Mouse (Mus musculus) heart, embryonic 10.5 days (tissue): ENCODE measurements at regions not wholly inside any gene's neighbourhood (a gene's known extent, or its start where the extent isn't known, plus 50 kb on each side); places are given as distances from the start of the nearest gene placed in this dataset.

Source experiments
- DNase-seq: peaks from one replicate; pipeline ENCODE4 v3.0.0-alpha.2; 2017; ENCODE audit warnings: low spot score
- H3K27ac ChIP-seq: fragments of 300-500 bp; sonication (generic); 2 replicates; pipeline ENCODE4 v1.5.1; 2016; ENCODE audit warnings: mild to moderate bottlenecking
- H3K27me3 ChIP-seq: fragments of 300-500 bp; sonication (generic); 2 replicates; pipeline ENCODE4 v1.6.1; 2016; ENCODE audit warnings: mild to moderate bottlenecking; ENCODE audit not compliant: poor library complexity, insufficient read depth, severe bottlenecking
- H3K36me3 ChIP-seq: fragments of 300-500 bp; sonication (generic); 2 replicates; pipeline ENCODE4 v1.6.1; 2016; ENCODE audit warnings: mild to moderate bottlenecking, moderate library complexity
- H3K4me1 ChIP-seq: fragments of 300-500 bp; sonication (generic); 2 replicates; pipeline ENCODE4 v1.6.1; 2016; ENCODE audit warnings: mild to moderate bottlenecking
- H3K4me3 ChIP-seq: fragments of 300-500 bp; sonication (generic); 2 replicates; pipeline ENCODE4 v1.5.1; 2016; ENCODE audit warnings: mild to moderate bottlenecking, moderate library complexity
- H3K9me3 ChIP-seq: fragments of 300-500 bp; sonication (generic); 2 replicates; pipeline ENCODE4 v1.6.1; 2016; ENCODE audit warnings: mild to moderate bottlenecking, moderate library complexity
- WGBS: fragments of 180-500 bp; shearing (Covaris S2); methylation state at CpG from one replicate; pipeline ENCODE4 v1.1.7; 2016; 5-methylcytosine and 5-hydroxymethylcytosine counted together

GRCm38 (mm10) chr2:114923911-114924310 is 269.1 kb upstream of the Dph6 start:
- no peaks in the 10 kb centered on the region for H3K4me1 ChIP-seq
- no peaks in the 10 kb centered on the region for H3K36me3 ChIP-seq
- 75% methylated on average over 2 of the region's 2 CpGs for WGBS

DNA sequence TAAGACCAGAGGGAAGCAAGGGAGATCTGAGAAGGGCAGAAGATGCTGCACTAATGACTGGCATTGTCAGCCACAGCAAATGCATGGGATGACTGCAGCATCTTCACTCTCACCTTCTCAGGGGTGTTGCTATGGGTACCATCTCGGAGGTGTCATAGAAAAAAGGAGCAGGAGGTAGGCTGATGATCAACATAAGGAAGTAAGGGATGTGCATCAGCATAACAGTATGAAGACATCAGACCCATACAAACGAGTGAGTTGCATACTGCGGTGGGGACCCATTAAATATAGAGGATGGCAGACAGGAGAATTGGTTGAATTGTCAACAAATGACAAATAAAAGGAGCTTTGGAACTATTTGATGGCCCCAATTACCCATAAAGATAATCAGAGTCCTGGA is 280.7 kb upstream of the Dph6 start:
- Histone ChIP-seq H3K4me3 (no peak overlapping the region), H3K27me3 (no peaks in the 10 kb centered on the region), H3K27ac (no peak overlapping the region), H3K4me1 (no peaks in the 10 kb centered on the region), H3K9me3 (no peaks in the 10 kb centered on the region), H3K36me3 (no peaks in the 10 kb centered on the region)
- no peak for DNase-seq
- 72% methylated on average over 3 of the region's 3 CpGs for WGBS

More at GRCm38 (mm10) chr2:114923911-114924310, 269.1 kb upstream of the Dph6 start:
- Histone ChIP-seq H3K27ac (no peak overlapping the region), H3K9me3 (no peaks in the 10 kb centered on the region), H3K4me3 (no peak overlapping the region), H3K27me3 (no peaks in the 10 kb centered on the region)
- no peak for DNase-seq

GRCm38 (mm10) chr2:114938416-114939147 is 283.8 kb upstream of the Dph6 start:
- Histone ChIP-seq H3K36me3 (no peaks in the 10 kb centered on the region), H3K27ac (no peak overlapping the region), H3K4me3 (no peak overlapping the region), H3K27me3 (no peaks in the 10 kb centered on the region), H3K4me1 (no peaks in the 10 kb centered on the region), H3K9me3 (no peaks in the 10 kb centered on the region)
- 71% methylated on average over 7 of the region's 7 CpGs for WGBS
- DNase-seq, result no peak

DNA sequence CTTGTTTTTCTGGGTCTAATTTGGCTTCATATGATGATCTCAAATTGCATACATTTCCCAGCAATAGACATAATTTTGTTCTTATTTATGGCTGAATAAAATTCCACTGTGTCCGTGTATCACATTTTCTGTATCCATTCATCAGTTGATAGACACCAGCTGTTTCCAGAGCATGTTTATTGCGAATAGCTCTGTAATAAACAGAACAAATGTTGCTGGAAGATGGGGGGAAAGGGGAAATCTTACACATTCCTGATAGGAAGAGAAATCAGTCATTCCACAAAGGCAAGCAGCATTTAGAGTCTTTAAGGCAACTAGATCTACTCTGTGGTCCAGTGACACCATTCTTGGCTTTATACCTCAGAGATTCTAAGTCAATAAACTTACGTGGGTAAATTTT is 311.3 kb upstream of the Dph6 start:
- 81% methylated on average over 3 of the region's 3 CpGs for WGBS
- H3K27me3 ChIP-seq, result no peaks in the 10 kb centered on the region
- DNase-seq, result no peak
- no peaks in the 10 kb centered on the region for H3K9me3 ChIP-seq
- no peaks in the 10 kb centered on the region; the same call in 1 of the 2 replicates for H3K4me1 ChIP-seq
- H3K4me3 ChIP-seq, result no peak overlapping the region
- no peaks in the 10 kb centered on the region for H3K36me3 ChIP-seq
- H3K27ac ChIP-seq, result no peak overlapping the region

DNA sequence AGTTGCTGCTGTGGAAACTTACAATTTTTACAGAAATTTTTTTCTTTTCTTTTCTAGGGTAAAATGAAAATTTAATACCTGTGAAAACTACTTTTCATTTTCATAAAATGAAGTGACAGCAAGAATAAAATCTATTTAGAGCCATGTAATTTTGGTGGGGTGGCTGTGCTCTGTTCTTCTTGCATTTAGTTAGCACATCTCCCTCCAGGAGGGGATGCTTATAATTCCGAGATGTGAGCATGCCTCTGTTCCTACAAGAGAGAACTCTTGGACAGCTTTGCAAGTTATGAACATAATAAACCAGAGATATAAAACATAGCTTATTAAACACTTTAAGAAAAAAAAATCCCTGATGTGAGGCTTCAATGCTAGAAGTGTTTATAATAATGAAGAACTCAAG is 313.9 kb upstream of the Dph6 start:
- Histone ChIP-seq H3K36me3 (no peaks in the 10 kb centered on the region), H3K4me3 (no peak overlapping the region), H3K27me3 (no peaks in the 10 kb centered on the region), H3K4me1 (no peaks in the 10 kb centered on the region; the same call in 1 of the 2 replicates), H3K9me3 (no peaks in the 10 kb centered on the region), H3K27ac (no peak overlapping the region)
- DNase-seq, result no peak
- WGBS, result 63% methylated on average over 1 of the region's 1 CpGs

- H3K4me1 ChIP-seq, result no peaks in the 10 kb centered on the region
- DNase-seq, result no peak
- H3K27me3 ChIP-seq, result no peaks in the 10 kb centered on the region
- no peaks in the 10 kb centered on the region for H3K36me3 ChIP-seq
- no peak overlapping the region for H3K4me3 ChIP-seq
- no peak overlapping the region for H3K27ac ChIP-seq
- H3K9me3 ChIP-seq, result no peaks in the 10 kb centered on the region
Observed at GRCm38 (mm10) chr2:114993419-114993818, 338.7 kb upstream of the Dph6 start.

GRCm38 (mm10) chr2:114993882-114994281 is 339.1 kb upstream of the Dph6 start:
- no peak for DNase-seq
- Histone ChIP-seq H3K27ac (no peak overlapping the region), H3K4me3 (no peak overlapping the region), H3K36me3 (no peaks in the 10 kb centered on the region), H3K27me3 (no peaks in the 10 kb centered on the region), H3K9me3 (no peaks in the 10 kb centered on the region), H3K4me1 (no peaks in the 10 kb centered on the region)
- WGBS, result 58% methylated on average over 2 of the region's 2 CpGs

DNA sequence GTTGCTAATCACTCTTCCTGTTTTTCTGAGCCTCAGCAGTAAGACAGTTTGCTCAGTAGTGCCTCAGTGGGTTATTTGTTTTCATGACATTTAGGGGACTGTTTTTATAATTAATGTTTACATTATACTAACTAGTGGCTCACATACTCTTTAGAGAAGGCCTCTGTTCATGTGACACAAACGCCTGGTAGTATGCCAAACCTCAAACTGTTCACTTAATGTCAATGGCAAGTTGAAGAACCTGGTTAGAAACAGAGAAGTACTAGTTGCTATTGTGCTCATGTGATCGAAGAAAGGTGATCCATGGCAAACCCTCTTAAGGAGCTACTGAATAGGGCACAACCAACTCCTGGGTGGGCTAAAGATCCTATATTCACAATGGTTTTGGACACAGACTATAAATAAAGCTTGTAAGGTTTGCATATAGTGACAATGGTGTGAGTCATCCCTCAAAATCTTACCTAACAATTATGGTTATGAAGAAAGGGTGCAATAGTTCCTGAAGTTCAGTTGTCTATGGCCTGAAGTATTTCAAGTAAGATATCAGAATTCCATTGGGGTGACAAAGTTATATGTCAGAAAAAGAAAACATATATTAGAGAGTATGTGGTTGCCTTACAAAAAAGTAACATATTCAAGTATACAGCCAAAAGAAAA is 340.1 kb upstream of the Dph6 start:
- Histone ChIP-seq H3K36me3 (no peaks in the 10 kb centered on the region), H3K9me3 (no peaks in the 10 kb centered on the region), H3K4me1 (no peaks in the 10 kb centered on the region), H3K4me3 (no peak overlapping the region), H3K27me3 (no peaks in the 10 kb centered on the region), H3K27ac (no peak overlapping the region)
- DNase-seq, result no peak
- WGBS, result 77% methylated on average over 2 of the region's 2 CpGs

- Histone ChIP-seq H3K27me3 (no peaks in the 10 kb centered on the region), H3K4me3 (no peak overlapping the region), H3K27ac (no peak overlapping the region), H3K36me3 (no peaks in the 10 kb centered on the region), H3K9me3 (no peaks in the 10 kb centered on the region), H3K4me1 (no peaks in the 10 kb centered on the region)
- no peak for DNase-seq
- WGBS, result 70% methylated on average over 1 of the region's 1 CpGs
Observed at GRCm38 (mm10) chr2:115013916-115014315, 359.2 kb upstream of the Dph6 start.

DNA sequence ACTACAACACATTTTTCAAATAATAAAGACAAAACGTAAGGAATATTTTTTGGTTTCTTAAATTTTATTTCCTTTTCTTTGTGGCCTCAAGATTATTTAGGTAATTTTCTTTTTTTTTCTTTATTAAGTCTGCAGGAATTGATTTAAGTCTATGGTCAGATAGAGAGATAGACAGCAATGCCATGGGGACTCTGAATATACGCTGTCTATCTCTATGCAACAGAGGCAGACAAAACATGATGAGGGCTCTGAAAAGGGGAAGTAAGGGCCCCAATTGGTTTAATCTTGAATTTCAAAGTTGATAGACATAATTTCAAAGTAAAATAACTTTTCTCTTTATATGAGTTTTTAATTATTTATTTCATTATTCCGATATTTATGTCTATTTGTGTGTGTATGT is 372.0 kb upstream of the Dph6 start:
- Histone ChIP-seq H3K36me3 (no peaks in the 10 kb centered on the region), H3K4me1 (no peaks in the 10 kb centered on the region), H3K9me3 (no peaks in the 10 kb centered on the region), H3K4me3 (no peak overlapping the region), H3K27me3 (no peaks in the 10 kb centered on the region), H3K27ac (no peak overlapping the region)
- no peak for DNase-seq
- WGBS, result 90% methylated on average over 3 of the region's 3 CpGs

GRCm38 (mm10) chr2:115031134-115031533 is 376.4 kb upstream of the Dph6 start:
- Histone ChIP-seq H3K4me1 (no peaks in the 10 kb centered on the region), H3K4me3 (no peak overlapping the region), H3K27me3 (no peaks in the 10 kb centered on the region), H3K36me3 (no peaks in the 10 kb centered on the region), H3K27ac (no peak overlapping the region), H3K9me3 (no peaks in the 10 kb centered on the region)
- DNase-seq, result no peak
- 79% methylated on average over 2 of the region's 2 CpGs for WGBS

DNA sequence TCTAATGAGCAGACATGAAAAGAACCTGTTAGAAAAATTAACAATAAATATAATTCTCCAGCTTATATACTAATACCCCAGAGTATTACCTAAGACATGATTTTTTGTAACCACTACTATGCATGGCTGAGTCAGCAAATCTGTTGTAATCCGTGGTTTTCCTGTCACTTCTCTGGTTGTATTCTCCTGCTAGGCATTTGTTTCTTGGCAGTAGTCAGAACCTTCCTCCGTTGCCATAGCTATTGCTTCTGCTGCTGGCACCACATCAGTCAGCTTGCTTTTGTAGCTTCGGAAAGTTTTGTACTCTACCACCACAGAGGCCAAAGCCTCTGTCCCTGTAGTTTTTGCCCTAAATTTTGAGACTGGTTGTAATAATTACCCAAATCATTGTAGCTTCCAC is 381.4 kb upstream of the Dph6 start:
- 76% methylated on average over 3 of the region's 3 CpGs for WGBS
- Histone ChIP-seq H3K9me3 (no peaks in the 10 kb centered on the region), H3K4me1 (no peaks in the 10 kb centered on the region), H3K36me3 (no peaks in the 10 kb centered on the region), H3K27me3 (no peaks in the 10 kb centered on the region), H3K4me3 (no peak overlapping the region), H3K27ac (no peak overlapping the region)
- DNase-seq, result no peak

DNA sequence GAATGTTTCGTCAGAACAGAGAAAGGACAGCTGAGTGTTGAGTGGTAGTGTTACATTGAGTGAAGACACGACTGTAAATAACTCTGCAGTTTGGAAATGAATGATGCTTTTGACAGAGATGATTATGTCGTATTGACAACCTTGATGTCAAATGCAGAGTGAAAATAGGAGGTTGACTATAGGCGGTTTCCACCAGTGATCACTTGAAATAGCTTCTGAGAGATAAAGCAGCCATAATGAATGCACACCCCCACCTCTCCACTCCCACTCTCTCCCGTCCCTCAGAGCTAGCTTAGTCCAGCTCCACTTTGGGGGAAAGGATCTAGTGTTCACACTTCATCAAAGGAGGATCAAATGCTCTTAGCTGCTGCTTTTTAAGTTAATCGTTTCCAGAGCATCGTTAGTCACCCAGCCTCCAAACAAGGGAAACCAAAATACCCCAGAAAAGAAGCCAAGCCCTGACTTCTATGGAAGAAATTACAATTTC is 387.6 kb upstream of the Dph6 start:
- no peaks in the 10 kb centered on the region for H3K36me3 ChIP-seq
- DNase-seq, result no peak
- 39% methylated on average over 7 of the region's 7 CpGs for WGBS
- H3K27ac ChIP-seq, result no peak overlapping the region
- H3K4me3 ChIP-seq, result no peak overlapping the region
- no peaks in the 10 kb centered on the region; the same call in 1 of the 2 replicates for H3K4me1 ChIP-seq
- H3K27me3 ChIP-seq, result no peaks in the 10 kb centered on the region
- H3K9me3 ChIP-seq, result no peaks in the 10 kb centered on the region
